Mouse (Mus musculus): ENCODE results near the gene A930033H14Rik. TPM values are rescaled to one million over a fixed set of nuclear protein-coding genes. Genes with fewer than 3 reads are reported as not detected.
A peak's percentile ranks its signal among the peaks of the same experiment; 100 is the strongest.

The A930033H14Rik gene
- polyA plus RNA-seq, 1 experiment from 2014 or later = 1.8 TPM

- peak; percentile 52 for ATAC-seq (replicated peaks; ENCODE audit: insufficient number of reproducible peaks, insufficient read depth, low FRiP score, low read depth)
- peak overlapping the region; percentile 93 for H3K9ac ChIP-seq
These were observed 566 bp upstream of the A930033H14Rik start for GRCm38 (mm10) chr10:69213451-69213877.

DNA sequence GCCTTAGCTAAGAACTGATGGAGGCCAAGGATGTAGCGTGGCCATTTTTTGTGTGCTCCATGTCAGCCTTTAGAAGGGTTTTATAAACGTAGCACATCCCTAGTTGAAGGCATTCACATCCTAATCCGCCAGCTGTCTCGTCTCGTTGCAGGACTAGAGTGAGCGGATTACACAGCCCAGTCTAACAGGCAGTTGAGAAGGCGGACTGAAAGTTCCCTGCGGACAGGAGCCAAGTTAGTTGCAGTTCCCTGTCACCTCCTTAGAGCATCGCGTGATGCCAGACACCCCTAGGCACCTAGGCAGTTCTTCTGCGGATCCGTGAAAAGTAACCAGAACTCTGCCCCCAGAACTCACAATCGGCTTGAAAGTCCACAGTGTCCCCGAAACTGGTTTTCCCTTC is 922 bp downstream of the A930033H14Rik start:
- peak overlapping the region; percentile 75 for H3K4me3 ChIP-seq
- H3K4me2 ChIP-seq = peak overlapping the region; percentile 94
- H3K27me3 ChIP-seq = no peaks in the 10 kb centered on the region
- no peak for ATAC-seq (replicated peaks; ENCODE audit: insufficient number of reproducible peaks, insufficient read depth, low FRiP score, low read depth)
- whole genome bisulfite sequencing = 3% methylated on average over 14 of the region's 14 CpGs
- no peaks in the 10 kb centered on the region for H3K9me3 ChIP-seq (replicated peaks)
- H3K36me3 ChIP-seq = peaks cover 15% of the 10 kb centered on the region
- H3K27ac ChIP-seq = peak overlapping the region; percentile 100
- H3K9ac ChIP-seq = peak overlapping the region; percentile 93
- H3K4me1 ChIP-seq (replicated peaks) = peaks cover 16% of the 10 kb centered on the region

More at GRCm38 (mm10) chr10:69213451-69213877, 566 bp upstream of the A930033H14Rik start:
- WGBS = under 1% methylated on average over 21 of the region's 21 CpGs
- peaks cover 21% of the 10 kb centered on the region for H3K4me1 ChIP-seq (replicated peaks)
- H3K4me2 ChIP-seq = peak overlapping the region; percentile 94
- peak overlapping the region; percentile 75 for H3K4me3 ChIP-seq
- H3K9me3 ChIP-seq (replicated peaks) = no peaks in the 10 kb centered on the region
- H3K27ac ChIP-seq = peak overlapping the region; percentile 100
- no peaks in the 10 kb centered on the region for H3K27me3 ChIP-seq
- H3K36me3 ChIP-seq = peaks cover 22% of the 10 kb centered on the region

- Histone ChIP-seq H3K27ac (peak overlapping the region; percentile 100), H3K9me3 (replicated peaks) (no peaks in the 10 kb centered on the region), H3K36me3 (peaks cover 11% of the 10 kb centered on the region), H3K4me3 (peak overlapping the region; percentile 75), H3K27me3 (no peaks in the 10 kb centered on the region), H3K4me2 (peak overlapping the region; percentile 94), H3K4me1 (replicated peaks) (peaks cover 16% of the 10 kb centered on the region), H3K9ac (peak overlapping the region; percentile 93; the same call in 1 of the 2 replicates)
- ATAC-seq (replicated peaks; ENCODE audit: insufficient number of reproducible peaks, insufficient read depth, low FRiP score, low read depth) = no peak
- WGBS = 50% methylated on average over 8 of the region's 8 CpGs
These were observed 1.3 kb downstream of the A930033H14Rik start for GRCm38 (mm10) chr10:69211560-69211959.

GRCm38 (mm10) chr10:69210659-69211058 is 2.2 kb downstream of the A930033H14Rik start:
- WGBS = 84% methylated on average over 5 of the region's 5 CpGs
- Histone ChIP-seq H3K9ac (no peak overlapping the region), H3K27me3 (no peaks in the 10 kb centered on the region)

DNA sequence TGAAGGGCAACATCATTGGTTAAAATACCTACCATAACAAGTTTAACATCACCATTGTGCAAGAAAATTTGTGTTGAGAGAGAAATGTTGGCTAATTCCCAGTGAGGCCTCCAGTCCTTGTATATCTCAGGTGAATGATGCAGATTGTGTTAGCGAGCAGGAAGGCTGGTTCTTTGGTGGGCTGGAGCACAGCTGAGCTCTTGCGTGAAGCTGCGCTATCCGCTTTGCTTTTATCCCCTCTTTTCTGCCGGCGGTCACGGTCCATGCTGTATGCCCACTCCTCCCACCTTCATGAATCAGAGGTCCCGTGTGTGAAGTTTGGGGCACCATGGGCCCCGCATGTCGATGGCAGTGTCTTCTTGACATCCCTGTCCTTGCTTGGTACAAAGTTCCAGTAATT is 2.9 kb downstream of the A930033H14Rik start:
- no peaks in the 10 kb centered on the region for H3K9me3 ChIP-seq (replicated peaks)
- H3K27ac ChIP-seq = no peak overlapping the region
- ATAC-seq (replicated peaks; ENCODE audit: insufficient number of reproducible peaks, insufficient read depth, low FRiP score, low read depth) = no peak
- no peak overlapping the region for H3K4me2 ChIP-seq
- no peak overlapping the region for H3K9ac ChIP-seq
- H3K4me3 ChIP-seq = no peak overlapping the region
- no peaks in the 10 kb centered on the region for H3K36me3 ChIP-seq
- H3K27me3 ChIP-seq = no peaks in the 10 kb centered on the region
- WGBS = 95% methylated on average over 10 of the region's 10 CpGs
- peaks cover 18% of the 10 kb centered on the region for H3K4me1 ChIP-seq (replicated peaks)

More at GRCm38 (mm10) chr10:69210659-69211058, 2.2 kb downstream of the A930033H14Rik start:
- Histone ChIP-seq H3K4me1 (replicated peaks) (peaks cover 16% of the 10 kb centered on the region), H3K27ac (no peak overlapping the region), H3K36me3 (peaks cover 2% of the 10 kb centered on the region; the same call in 1 of the 2 replicates), H3K4me3 (no peak overlapping the region), H3K9me3 (replicated peaks) (no peaks in the 10 kb centered on the region), H3K4me2 (no peak overlapping the region)
- ATAC-seq (replicated peaks; ENCODE audit: insufficient number of reproducible peaks, insufficient read depth, low FRiP score, low read depth) = no peak

DNA sequence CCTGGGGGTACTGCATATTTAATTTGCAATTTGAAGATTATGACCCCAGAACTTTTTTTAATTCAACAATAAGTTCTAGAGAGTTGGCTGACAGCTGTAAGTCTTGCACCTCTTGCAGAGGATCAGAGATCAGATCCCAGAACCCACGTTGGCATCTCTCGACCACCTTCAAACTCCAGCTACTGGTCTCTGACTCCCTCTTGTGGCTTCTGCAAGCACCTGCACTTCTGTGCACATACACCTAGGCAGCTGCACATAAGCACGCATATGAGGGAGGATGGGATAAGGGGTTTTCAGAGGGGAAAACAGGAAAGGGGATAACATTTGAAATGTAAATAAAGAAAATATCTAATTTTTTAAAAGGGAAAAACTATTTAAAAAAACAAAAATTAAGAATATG is 4.2 kb downstream of the A930033H14Rik start:
- Histone ChIP-seq H3K4me2 (no peak overlapping the region), H3K27ac (no peak overlapping the region), H3K36me3 (no peaks in the 10 kb centered on the region), H3K4me1 (replicated peaks) (peaks cover 14% of the 10 kb centered on the region), H3K4me3 (no peak overlapping the region), H3K27me3 (no peaks in the 10 kb centered on the region), H3K9me3 (replicated peaks) (no peaks in the 10 kb centered on the region), H3K9ac (no peak overlapping the region)
- no peak for ATAC-seq (replicated peaks; ENCODE audit: insufficient number of reproducible peaks, insufficient read depth, low FRiP score, low read depth)
- 95% methylated on average over 3 of the region's 3 CpGs for WGBS

DNA sequence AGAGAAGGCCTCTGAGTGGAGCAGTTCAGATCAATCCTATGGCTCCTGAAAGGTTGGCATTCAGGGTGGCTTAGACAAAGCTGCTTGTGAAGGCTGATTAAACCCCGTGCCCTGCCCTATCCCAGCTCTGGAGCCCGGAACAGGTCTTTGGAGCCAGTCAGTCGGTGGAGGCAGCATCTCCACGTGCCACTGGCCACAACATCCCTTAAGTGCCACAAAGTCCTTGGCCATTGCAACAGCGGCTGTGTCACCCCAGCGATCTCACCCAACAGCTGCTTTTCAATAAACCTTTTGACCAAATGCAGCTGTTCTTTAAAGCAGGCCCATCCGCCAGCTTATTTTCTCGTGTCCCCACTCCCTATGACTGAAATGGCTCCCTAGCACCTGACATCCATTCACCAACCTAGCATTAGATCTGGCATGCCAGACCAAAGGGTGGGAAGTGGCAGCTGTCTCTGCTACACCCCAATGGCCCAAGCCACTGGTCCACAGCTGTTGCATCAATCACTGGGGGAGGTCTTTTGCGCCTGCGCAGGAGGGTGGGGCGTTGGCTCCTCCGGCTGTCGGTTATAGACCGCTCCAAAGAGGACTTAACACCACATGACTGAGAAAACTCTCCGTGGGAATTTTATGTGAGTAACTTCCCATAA is 4.8 kb downstream of the A930033H14Rik start:
- Histone ChIP-seq H3K27me3 (no peaks in the 10 kb centered on the region), H3K27ac (no peak overlapping the region), H3K4me2 (no peak overlapping the region), H3K4me3 (no peak overlapping the region), H3K9ac (no peak overlapping the region), H3K36me3 (no peaks in the 10 kb centered on the region), H3K9me3 (replicated peaks) (no peaks in the 10 kb centered on the region), H3K4me1 (replicated peaks) (peaks cover 14% of the 10 kb centered on the region)
- no peak for ATAC-seq (replicated peaks; ENCODE audit: insufficient number of reproducible peaks, insufficient read depth, low FRiP score, low read depth)
- 85% methylated on average over 15 of the region's 15 CpGs for WGBS

- H3K9ac ChIP-seq = no peak overlapping the region
- WGBS = 80% methylated on average over 7 of the region's 7 CpGs
These were observed 5.4 kb downstream of the A930033H14Rik start for GRCm38 (mm10) chr10:69207481-69207880.

GRCm38 (mm10) chr10:69206081-69206480 is 6.8 kb downstream of the A930033H14Rik start:
- Histone ChIP-seq H3K9me3 (replicated peaks) (no peaks in the 10 kb centered on the region), H3K9ac (no peak overlapping the region), H3K27ac (no peak overlapping the region), H3K4me1 (replicated peaks) (peaks cover 6% of the 10 kb centered on the region), H3K4me3 (no peak overlapping the region), H3K36me3 (no peaks in the 10 kb centered on the region), H3K4me2 (no peak overlapping the region), H3K27me3 (no peaks in the 10 kb centered on the region)
- no peak for ATAC-seq (replicated peaks; ENCODE audit: insufficient number of reproducible peaks, insufficient read depth, low FRiP score, low read depth)
- WGBS = 76% methylated on average over 6 of the region's 6 CpGs

More at GRCm38 (mm10) chr10:69207481-69207880, 5.4 kb downstream of the A930033H14Rik start:
- Histone ChIP-seq H3K4me1 (replicated peaks) (peaks cover 14% of the 10 kb centered on the region), H3K27me3 (no peaks in the 10 kb centered on the region), H3K4me2 (no peak overlapping the region), H3K36me3 (no peaks in the 10 kb centered on the region), H3K27ac (no peak overlapping the region), H3K4me3 (no peak overlapping the region), H3K9me3 (replicated peaks) (no peaks in the 10 kb centered on the region)
- no peak for ATAC-seq (replicated peaks; ENCODE audit: insufficient number of reproducible peaks, insufficient read depth, low FRiP score, low read depth)

DNA sequence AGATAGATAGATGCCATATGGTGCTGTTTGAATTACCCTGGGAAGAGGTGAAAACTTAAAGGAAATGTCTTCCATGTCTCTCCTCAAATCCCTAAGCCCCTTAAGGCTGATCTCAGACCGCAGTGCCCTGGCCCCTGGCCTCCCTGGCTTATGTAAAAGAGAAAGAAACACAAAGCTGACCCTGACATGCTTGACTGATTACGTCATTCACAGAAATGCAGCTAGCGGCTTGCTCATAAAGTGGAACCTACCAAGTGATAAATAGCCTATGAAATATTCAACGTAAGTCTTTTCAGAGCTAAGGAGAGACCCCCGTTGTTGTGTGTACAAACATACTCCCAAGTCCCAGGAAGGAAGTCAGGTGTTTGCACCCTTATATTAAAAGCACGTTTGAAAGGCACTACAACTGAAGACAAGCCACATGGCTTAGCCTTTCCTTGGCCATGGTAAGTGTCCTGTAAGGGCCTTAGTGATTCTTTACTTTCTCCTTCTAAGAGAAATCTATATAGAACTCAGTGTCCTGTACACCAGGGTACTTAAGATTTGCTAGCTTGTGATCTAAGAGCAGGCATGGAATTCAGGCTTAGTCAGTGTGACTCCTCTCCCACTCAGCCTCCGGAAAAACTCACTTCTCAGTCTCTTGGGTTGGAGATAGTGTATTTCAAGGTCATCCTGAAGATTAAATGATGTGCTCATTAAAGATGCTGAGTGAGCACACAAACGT is 8.1 kb downstream of the A930033H14Rik start:
- peak overlapping the region; percentile 49 for H3K27ac ChIP-seq
- H3K9me3 ChIP-seq (replicated peaks) = no peaks in the 10 kb centered on the region
- no peak overlapping the region for H3K9ac ChIP-seq
- 24% methylated on average over 8 of the region's 8 CpGs for WGBS
- no peaks in the 10 kb centered on the region for H3K36me3 ChIP-seq
- H3K27me3 ChIP-seq = no peaks in the 10 kb centered on the region
- H3K4me2 ChIP-seq = no peak overlapping the region
- H3K4me1 ChIP-seq (replicated peaks) = peaks cover 6% of the 10 kb centered on the region
- no peak overlapping the region for H3K4me3 ChIP-seq
- ATAC-seq (replicated peaks; ENCODE audit: insufficient number of reproducible peaks, insufficient read depth, low FRiP score, low read depth) = no peak

- no peak overlapping the region for H3K27ac ChIP-seq
- no peak overlapping the region for H3K4me2 ChIP-seq
- H3K36me3 ChIP-seq = no peaks in the 10 kb centered on the region
- no peaks in the 10 kb centered on the region for H3K9me3 ChIP-seq (replicated peaks)
- no peak overlapping the region for H3K9ac ChIP-seq
- no peaks in the 10 kb centered on the region for H3K27me3 ChIP-seq
- WGBS = 78% methylated on average over 10 of the region's 10 CpGs
- 0 out of 2 replicates have a peak, but pooled peaks cover 2% of the 10 kb centered on the region for H3K4me1 ChIP-seq (replicated peaks)
- no peak for ATAC-seq (replicated peaks; ENCODE audit: insufficient number of reproducible peaks, insufficient read depth, low FRiP score, low read depth)
- H3K4me3 ChIP-seq = no peak overlapping the region
These were observed 19.2 kb downstream of the A930033H14Rik start for GRCm38 (mm10) chr10:69193721-69194120.

Measured in heart, embryonic 15.5 days (tissue).